Comparison of ENCODE assay signal across 8 mouse cellular contexts in the genomic region with DNA sequence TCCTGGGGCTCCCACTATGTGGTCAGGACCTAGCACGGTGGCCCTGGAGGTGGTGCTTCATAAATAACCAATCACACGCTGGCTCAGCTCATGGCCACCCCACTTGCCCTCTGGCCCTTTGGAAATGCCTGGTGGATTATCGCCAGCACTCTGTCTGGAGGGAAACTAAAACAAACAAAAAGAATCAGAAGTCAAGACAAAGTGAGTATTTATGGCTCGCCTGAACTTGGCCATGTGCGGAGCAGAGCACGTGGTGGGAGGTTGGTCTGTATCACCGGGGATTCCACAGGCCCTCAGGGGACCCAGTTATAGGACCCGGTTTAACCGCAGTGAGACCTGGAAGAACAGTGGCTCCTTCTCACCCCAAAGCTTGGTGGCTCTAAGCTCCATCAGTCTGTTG.
DNase-seq lines count a peak whose midpoint lies in the region; ATAC-seq and TF ChIP-seq lines count a peak whose summit lies in the region.
"Had no signal": no experiment of that assay in that cellular context is flagged by ENCODE, and none has a peak within 500 bp of the region (broad histone marks: within the 10 kb centered on the region; RNA-seq: fewer than 3 reads in every experiment).

No protein-coding gene starts in this region.

- peak; percentile 84 for DNase-seq in adipocyte (ENCODE audit: low spot score)
- no peak for DNase-seq in urinary bladder, postnatal 14 days (ENCODE audit: low spot score)
- no peak for DNase-seq in layer of hippocampus, adult 11-12 months (ENCODE audit: low spot score)

- no peak overlapping the region for H3K9ac ChIP-seq in intestine, embryonic 15.5 days
- no peak overlapping the region for H3K9ac ChIP-seq in intestine, postnatal 0 days (ENCODE audit: low read depth, low read length)
- no peak overlapping the region for H3K9ac ChIP-seq in lung, embryonic 15.5 days

- peak overlapping the region; percentile 27; the same call in 1 of the 2 replicates for H3K27ac ChIP-seq in intestine, embryonic 15.5 days
- no peak overlapping the region for H3K27ac ChIP-seq in intestine, postnatal 0 days (ENCODE audit: low read depth, low read length)
- H3K27ac ChIP-seq in brown adipose tissue, adult 24 weeks (replicated peaks; ENCODE audit: low read depth, low read length), result peak overlapping the region; percentile 97
- peak overlapping the region; percentile 45; the same call in 1 of the 2 replicates for H3K27ac ChIP-seq in lung, embryonic 15.5 days

- H3K4me1 ChIP-seq in intestine, embryonic 15.5 days (replicated peaks), result peaks cover 40% of the 10 kb centered on the region
- peaks cover 15% of the 10 kb centered on the region for H3K4me1 ChIP-seq in intestine, postnatal 0 days (replicated peaks; ENCODE audit: control insufficient read depth, insufficient read depth, low read length)
- peaks cover 52% of the 10 kb centered on the region for H3K4me1 ChIP-seq in brown adipose tissue, adult 24 weeks (ENCODE audit: control insufficient read depth, insufficient read depth, insufficient read length, low read length)
- peaks cover 55% of the 10 kb centered on the region for H3K4me1 ChIP-seq in lung, embryonic 15.5 days

- WGBS in intestine, embryonic 15.5 days, result 19% methylated on average over 9 of the region's 9 CpGs
- WGBS in intestine, postnatal 0 days, result 21% methylated on average over 9 of the region's 9 CpGs
- WGBS in lung, embryonic 15.5 days, result 25% methylated on average over 9 of the region's 9 CpGs

- TF ChIP-seq CTCF in intestine, postnatal 0 days (IDR thresholded peaks at IDR 0.05; ENCODE audit: low read depth), result no peak

- H3K9me3 ChIP-seq in intestine, embryonic 15.5 days, result no peaks in the 10 kb centered on the region
- no peaks in the 10 kb centered on the region for H3K9me3 ChIP-seq in intestine, postnatal 0 days (ENCODE audit: control insufficient read depth)
- H3K9me3 ChIP-seq in lung, embryonic 15.5 days, result no peaks in the 10 kb centered on the region

- no peak overlapping the region for H3K4me3 ChIP-seq in intestine, embryonic 15.5 days (replicated peaks)
- H3K4me3 ChIP-seq in intestine, postnatal 0 days (ENCODE audit: low read depth, low read length), result no peak overlapping the region
- no peak overlapping the region for H3K4me3 ChIP-seq in brown adipose tissue, adult 24 weeks (ENCODE audit: insufficient read depth, low read depth, low read length)
- no peak overlapping the region for H3K4me3 ChIP-seq in lung, embryonic 15.5 days

- no peaks in the 10 kb centered on the region for H3K27me3 ChIP-seq in intestine, embryonic 15.5 days (replicated peaks)
- H3K27me3 ChIP-seq in intestine, postnatal 0 days (replicated peaks; ENCODE audit: control insufficient read depth, insufficient read depth, low read length), result no peaks in the 10 kb centered on the region
- H3K27me3 ChIP-seq in lung, embryonic 15.5 days, result no peaks in the 10 kb centered on the region

- no peak overlapping the region for H3K4me2 ChIP-seq in intestine, embryonic 15.5 days (replicated peaks)
- no peak overlapping the region for H3K4me2 ChIP-seq in intestine, postnatal 0 days (replicated peaks; ENCODE audit: low read depth)
- no peak overlapping the region for H3K4me2 ChIP-seq in lung, embryonic 15.5 days

- H3K36me3 ChIP-seq in intestine, embryonic 15.5 days, result no peaks in the 10 kb centered on the region
- H3K36me3 ChIP-seq in intestine, postnatal 0 days (ENCODE audit: control insufficient read depth, insufficient read depth), result peaks cover 6% of the 10 kb centered on the region
- no peaks in the 10 kb centered on the region; the same call in 1 of the 2 replicates for H3K36me3 ChIP-seq in lung, embryonic 15.5 days

- no peak for ATAC-seq in intestine, embryonic 15.5 days
- no peak for ATAC-seq in intestine, postnatal 0 days
- no peak for ATAC-seq in lung, embryonic 15.5 days (ENCODE audit: borderline replicate concordance, extremely low read depth, low FRiP score, low TSS enrichment)
- ATAC-seq: midbrain, embryonic 16.5 days had no signal
